Mouse (Mus musculus) myocyte (in vitro differentiated cells): ENCODE data around the gene Gm20388.

Experiments
- CEBPB ChIP-seq: IDR thresholded peaks from 2 replicates; pipeline ENCODE4 v1.6.1; 2011; ENCODE audit warnings: mild to moderate bottlenecking, moderate library complexity; ENCODE audit not compliant: poor library complexity, insufficient read depth, severe bottlenecking
- MAX ChIP-seq: IDR thresholded peaks from one replicate; pipeline ENCODE4 v1.6.1; 2011; ENCODE audit warnings: low read depth, mild to moderate bottlenecking, control low read depth
- MYOD1 ChIP-seq, 3 experiments: IDR thresholded peaks; one replicate each; pipeline ENCODE4 v1.6.1; 2011; ENCODE audit warnings: control low read depth in 2 of 3, low read depth in 2 of 3, mild to moderate bottlenecking in 2 of 3, moderate library complexity in 1 of 3; ENCODE audit not compliant: insufficient read length in 2 of 3, control insufficient read depth in 1 of 3
- MYOG ChIP-seq, 3 experiments: IDR thresholded peaks; one replicate each; pipeline ENCODE4 v1.6.1; 2011; ENCODE audit warnings: control low read depth in 2 of 3, low read depth in 2 of 3, mild to moderate bottlenecking in 2 of 3; ENCODE audit not compliant: insufficient read length in 2 of 3, control insufficient read depth in 1 of 3, insufficient read depth in 1 of 3
- POLR2A ChIP-seq: IDR thresholded peaks from one replicate; pipeline ENCODE4 v1.6.1; 2011; ENCODE audit warnings: low read depth, mild to moderate bottlenecking, control low read depth, moderate library complexity; ENCODE audit not compliant: insufficient read length
- POLR2AphosphoS2 ChIP-seq: IDR thresholded peaks from one replicate; pipeline ENCODE4 v1.6.1; 2011; ENCODE audit warnings: low read depth, control low read depth; ENCODE audit not compliant: insufficient read length
- SRF ChIP-seq: IDR thresholded peaks from one replicate; pipeline ENCODE4 v1.6.1; 2011; ENCODE audit warnings: low read depth; ENCODE audit not compliant: control insufficient read depth, insufficient read length
- TCF12 ChIP-seq: IDR thresholded peaks from one replicate; pipeline ENCODE4 v1.6.1; 2011; ENCODE audit warnings: mild to moderate bottlenecking, control low read depth; ENCODE audit not compliant: poor library complexity, insufficient read depth, severe bottlenecking
- TCF3 ChIP-seq: IDR thresholded peaks from one replicate; pipeline ENCODE4 v1.6.1; 2011; ENCODE audit warnings: low read depth, control low read depth; ENCODE audit not compliant: insufficient read length
- USF1 ChIP-seq: IDR thresholded peaks from one replicate; pipeline ENCODE4 v1.6.1; 2011; ENCODE audit warnings: low read depth, mild to moderate bottlenecking, control low read depth, moderate library complexity

GRCm38 (mm10) chr8:120512326-120512725 lies 601.7 kb downstream of the Gm20388 start:
- TF ChIP-seq POLR2A (no peak), POLR2AphosphoS2 (no peak), MYOD1 (IDR thresholded peaks at IDR 0.05; ENCODE audit: control insufficient read depth in 1 of 3, insufficient read length in 2 of 3, low read depth in 2 of 3) (no peak), TCF12 (no peak), TCF3 (no peak), CEBPB (no peak), USF1 (no peak), MAX (no peak), MYOG (IDR thresholded peaks at IDR 0.05; ENCODE audit: control insufficient read depth in 1 of 3, insufficient read depth in 1 of 3, insufficient read length in 2 of 3, low read depth in 2 of 3) (no peak), SRF (no peak)
